Mouse (Mus musculus) gastrocnemius, postnatal 25 days (tissue): ENCODE measurements around the gene Mfsd6l. TPM values are rescaled to one million over a fixed set of nuclear protein-coding genes. Genes with fewer than 3 reads are reported as not detected.

Experiments
- DNase-seq: peaks from one replicate; pipeline ENCODE4 v3.0.0; 2022
- total RNA-seq, 2 experiments: library from RNA; stranded (reverse); gene quantifications; 1 replicate in 1 of 2; 2 replicates in 1 of 2; pipeline ENCODE4 v1.2.3; 2021

Mfsd6l gene
- total RNA-seq, 2 experiments from 2014 or later, result not detected

DNA sequence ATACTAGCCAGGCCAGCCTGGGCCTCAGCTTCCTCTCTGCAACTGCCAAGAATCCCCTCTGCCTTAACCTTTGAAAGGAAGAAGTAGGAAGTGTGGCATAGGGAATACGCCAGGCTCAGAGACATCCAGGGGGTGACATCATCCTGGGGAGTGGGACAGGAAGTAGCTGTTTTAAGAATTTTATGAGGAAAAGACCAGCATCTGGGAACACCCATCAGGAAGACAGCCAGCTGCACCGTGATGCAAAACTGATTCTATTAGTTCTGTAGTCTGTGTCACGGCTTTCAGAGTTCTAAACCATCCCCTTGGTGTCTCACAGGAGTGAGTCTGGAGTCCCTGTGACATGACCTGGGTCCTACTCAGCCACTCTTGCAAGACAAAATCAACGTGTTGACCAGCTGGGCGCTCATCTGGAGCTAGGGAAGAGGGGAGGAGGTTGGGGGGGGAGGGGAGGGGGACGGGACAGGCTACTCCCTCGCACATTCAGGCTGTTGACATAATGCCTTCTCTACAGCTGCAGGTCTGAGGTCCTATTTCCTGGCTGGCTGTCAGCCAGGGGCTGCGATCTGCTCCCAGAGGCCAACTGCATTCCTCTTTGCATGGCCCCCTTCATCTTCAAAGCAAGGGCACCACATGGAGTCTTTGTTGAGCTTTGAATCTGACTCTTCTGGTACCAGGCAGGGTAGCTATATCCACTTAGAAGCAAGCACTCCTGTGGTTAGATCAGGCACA, 46.4 kb downstream of the Mfsd6l start:
- no peak for DNase-seq

GRCm38 (mm10) chr11:68607046-68607445, 51.1 kb downstream of the Mfsd6l start:
- DNase-seq, result no peak

Other genes with a start within 250 kb of the Mfsd6l start
- 1 to 10 TPM; 4.6 to 5.1 TPM for gene Ntn1, start 155.4 kb upstream of the Mfsd6l start, total RNA-seq
- gene Pik3r5, start 124.1 kb upstream of the Mfsd6l start, total RNA-seq, result under 1 TPM; 0.31 to 0.51 TPM
- gene Pik3r6, start 53.2 kb upstream of the Mfsd6l start, total RNA-seq, result 1 to 10 TPM; 1.5 to 3.4 TPM
- gene Ccdc42, start 30.8 kb downstream of the Mfsd6l start, total RNA-seq, result not detected
- gene Myh10, start 135.4 kb downstream of the Mfsd6l start, total RNA-seq, result 10 to 100 TPM; 18.7 to 20.5 TPM